ENCODE assay signal across 9 mouse cellular contexts in the genomic region with DNA sequence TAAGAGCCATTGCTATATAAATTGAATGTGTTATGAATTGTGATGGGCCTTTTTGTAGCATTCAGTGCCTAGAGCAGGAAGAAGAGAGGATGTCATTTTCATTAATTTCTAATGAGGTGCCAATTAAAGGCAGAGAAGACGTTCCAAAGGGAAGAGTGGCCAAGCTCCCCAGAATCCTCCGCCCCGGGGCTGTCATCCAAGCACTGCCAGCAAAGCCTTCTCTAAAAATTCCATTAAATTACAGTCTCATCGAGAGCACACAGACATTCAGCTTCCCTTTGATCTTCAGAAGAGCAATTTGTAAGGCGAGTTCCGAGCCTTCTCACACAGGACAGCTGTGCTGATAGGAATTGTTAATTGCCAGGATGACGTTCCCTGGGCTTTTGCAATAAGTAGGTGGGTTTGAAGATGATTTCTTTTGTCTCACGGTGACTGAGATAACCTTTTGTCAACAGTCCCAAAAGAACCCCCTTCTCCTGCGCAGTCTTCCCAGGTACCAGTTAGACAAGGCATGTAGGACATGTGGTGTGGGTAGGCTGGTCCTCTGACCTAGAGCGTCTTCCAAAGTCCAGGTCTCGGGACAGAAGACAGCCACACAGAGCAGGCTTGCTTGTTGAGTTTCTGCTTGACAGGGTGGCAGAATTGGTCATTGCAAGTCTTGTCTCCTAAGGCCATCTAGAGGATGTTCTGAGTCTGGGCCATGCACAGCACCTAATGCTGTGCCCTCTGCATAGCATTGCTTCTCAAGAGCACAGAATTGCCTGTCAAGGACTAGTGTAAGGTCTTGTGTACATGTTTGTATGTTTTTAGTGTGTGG.
DNase-seq lines count a peak whose midpoint lies in the region; ATAC-seq lines count a peak whose summit lies in the region.
"Had no signal": no experiment of that assay in that cellular context is flagged by ENCODE, and none has a peak within 500 bp of the region (broad histone marks: within the 10 kb centered on the region; RNA-seq: fewer than 3 reads in every experiment).

No protein-coding gene starts in this region.

- WGBS in hindbrain, embryonic 11.5 days = 80% methylated on average over 11 of the region's 11 CpGs
- 32% methylated on average over 11 of the region's 11 CpGs for WGBS in midbrain, embryonic 16.5 days

- no peak overlapping the region for H3K9ac ChIP-seq in hindbrain, embryonic 11.5 days (ENCODE audit: low read depth, low read length)
- H3K9ac ChIP-seq in midbrain, embryonic 16.5 days (ENCODE audit: low read depth, low read length) = no peak overlapping the region
- H3K9ac ChIP-seq: liver, embryonic 15.5 days had no signal

- no peaks in the 10 kb centered on the region for H3K36me3 ChIP-seq in hindbrain, embryonic 11.5 days (ENCODE audit: control insufficient read depth, insufficient read depth, low read length)
- H3K36me3 ChIP-seq in midbrain, embryonic 16.5 days (ENCODE audit: control insufficient read depth, insufficient read depth, low read length) = no peaks in the 10 kb centered on the region

- no peaks in the 10 kb centered on the region for H3K9me3 ChIP-seq in hindbrain, embryonic 11.5 days (ENCODE audit: control insufficient read depth, low read length)
- no peaks in the 10 kb centered on the region for H3K9me3 ChIP-seq in midbrain, embryonic 16.5 days (replicated peaks; ENCODE audit: control insufficient read depth, low read length, poor library complexity, severe bottlenecking)
- H3K9me3 ChIP-seq: liver, embryonic 15.5 days had no signal

- H3K4me2 ChIP-seq in hindbrain, embryonic 11.5 days (replicated peaks; ENCODE audit: low read depth, low read length) = no peak overlapping the region
- no peak overlapping the region for H3K4me2 ChIP-seq in midbrain, embryonic 16.5 days (ENCODE audit: low read length)
- H3K4me2 ChIP-seq: liver, embryonic 15.5 days had no signal

- no peak overlapping the region for H3K4me3 ChIP-seq in hindbrain, embryonic 11.5 days (ENCODE audit: low read depth, low read length)
- no peak overlapping the region for H3K4me3 ChIP-seq in midbrain, embryonic 16.5 days (ENCODE audit: low read depth, low read length)
- H3K4me3 ChIP-seq: liver, embryonic 15.5 days had no signal

- peak overlapping the region; percentile 51; the same call in 1 of the 2 replicates for H3K27ac ChIP-seq in hindbrain, embryonic 11.5 days (ENCODE audit: low read depth, low read length)
- H3K27ac ChIP-seq in midbrain, embryonic 16.5 days (ENCODE audit: low read length) = peak overlapping the region; percentile 81
- H3K27ac ChIP-seq: liver, embryonic 15.5 days had no signal

- DNase-seq in cerebellum, adult 11-12 months = peak; percentile 20
- DNase-seq in cerebellum, adult 9-11 months = no peak
- DNase-seq in left cerebral cortex, adult 18-20 months (ENCODE audit: low spot score in 2 of 2) = peak; percentile 1 to 10
- DNase-seq in left cerebral cortex, adult 11 months (ENCODE audit: low spot score) = no peak
- peak; percentile 88 for DNase-seq in Muller cell, postnatal 12 days (ENCODE audit: inconsistent ontology term)
- DNase-seq in hindbrain, embryonic 11.5 days (ENCODE audit: low spot score) = no peak

- peaks cover 2% of the 10 kb centered on the region for H3K4me1 ChIP-seq in hindbrain, embryonic 11.5 days (replicated peaks; ENCODE audit: control insufficient read depth, insufficient read depth, low read length)
- H3K4me1 ChIP-seq in midbrain, embryonic 16.5 days (ENCODE audit: control insufficient read depth, insufficient read depth, low read length) = peaks cover 73% of the 10 kb centered on the region

- ATAC-seq in hindbrain, embryonic 11.5 days (ENCODE audit: low FRiP score) = no peak
- ATAC-seq in midbrain, embryonic 16.5 days = peak; percentile 34
- ATAC-seq in megakaryocyte, adult 5-6 weeks (ENCODE audit: poor library complexity, severe bottlenecking) = no peak

- no peaks in the 10 kb centered on the region for H3K27me3 ChIP-seq in hindbrain, embryonic 11.5 days (ENCODE audit: control insufficient read depth, insufficient read depth, low read length)
- H3K27me3 ChIP-seq in midbrain, embryonic 16.5 days (ENCODE audit: control insufficient read depth, insufficient read depth, low read depth, low read length) = no peaks in the 10 kb centered on the region
- H3K27me3 ChIP-seq: liver, embryonic 15.5 days had no signal

Comparison
In these comparisons a context has a peak if more than half of its experiments do, and no peak if none do; other contexts are left out.
1. DNase-seq: peak in cerebellum, adult 11-12 months (single experiment), left cerebral cortex, adult 18-20 months (2 of 2) and Muller cell, postnatal 12 days (single experiment); none in cerebellum, adult 9-11 months (single experiment), left cerebral cortex, adult 11 months (single experiment) and hindbrain, embryonic 11.5 days (single experiment).